In the genomic region with DNA sequence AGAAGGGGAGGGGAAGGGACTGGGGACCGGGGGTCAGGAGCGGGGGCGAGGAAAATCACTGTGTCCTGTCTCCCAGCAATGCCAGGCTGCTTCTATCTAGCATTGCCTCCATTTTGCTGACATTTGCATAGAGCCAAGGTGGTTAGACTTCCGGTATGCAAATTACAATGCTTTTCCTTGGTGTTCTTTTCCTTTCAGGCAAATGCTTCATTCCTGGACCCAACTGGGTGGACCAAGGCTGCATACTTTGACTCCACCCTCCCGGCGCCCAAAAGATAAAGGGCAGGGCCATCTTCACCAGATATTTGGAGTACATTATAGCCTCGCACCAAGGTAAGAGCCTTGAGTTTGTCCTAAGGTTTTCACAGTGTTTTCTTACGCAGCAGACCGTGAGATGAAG, we compare ENCODE assay signal across 24 mouse cellular contexts. TPM values are rescaled to one million over a fixed set of nuclear protein-coding genes. Genes with fewer than 3 reads are reported as not detected.
A peak's percentile ranks its signal among the peaks of the same experiment; 100 is the strongest.
DNase-seq lines count a peak whose midpoint lies in the region; TF ChIP-seq lines count a peak whose summit lies in the region.
"Had no signal": no experiment of that assay in that cellular context is flagged by ENCODE, and none has a peak within 500 bp of the region (broad histone marks: within the 10 kb centered on the region; RNA-seq: fewer than 3 reads in every experiment).

No protein-coding gene starts in this region.

- no peak for TF ChIP-seq CTCF in gastrocnemius, adult 2 months (IDR thresholded peaks at IDR 0.05)
- no peak for TF ChIP-seq CTCF in testis, adult 2 months (IDR thresholded peaks at IDR 0.05; ENCODE audit: control insufficient read depth, insufficient read depth, insufficient replicate concordance, low read depth, low read length)

- peak overlapping the region; percentile 75; the same call in 1 of the 2 replicates for H3K27ac ChIP-seq in gastrocnemius, adult 2 months
- H3K27ac ChIP-seq in testis, adult 2 months (ENCODE audit: control insufficient read depth, insufficient read depth, low read depth, low read length), result no peak overlapping the region
- no peak overlapping the region for H3K27ac ChIP-seq in heart, embryonic 10.5 days
- H3K27ac ChIP-seq: embryonic facial prominence, embryonic 10.5 days; embryonic facial prominence, embryonic 12.5 days; forebrain, embryonic 13.5 days; forebrain, embryonic 15.5 days had no signal

- no peak for DNase-seq in gastrocnemius, adult 2 months
- DNase-seq in gastrocnemius, postnatal 36 days, result no peak
- DNase-seq in testis, postnatal 14 days (ENCODE audit: low spot score), result no peak
- DNase-seq in R1 (ENCODE audit: low read depth, low spot score), result peak; percentile 81
- no peak for DNase-seq in heart, embryonic 10.5 days (ENCODE audit: low spot score)
- DNase-seq in kidney, adult 9 months, result no peak
- DNase-seq: adrenal gland, adult 8-10 months; adrenal gland, postnatal 14 days; adrenal gland, postnatal 36 days; B cell, adult 2 months; cerebellum, adult 11-12 months; cerebellum, adult 2 months; cerebellum, adult 9-10 months; cerebellum, postnatal 10 days; cerebellum, postnatal 25 days; forebrain, postnatal 0 days had no signal

- H3K36me3 ChIP-seq in testis, adult 2 months (ENCODE audit: control insufficient read depth, insufficient read depth, low read length), result no peaks in the 10 kb centered on the region
- 0 out of 2 replicates have a peak, but pooled peaks cover under 1% of the 10 kb centered on the region for H3K36me3 ChIP-seq in heart, embryonic 10.5 days
- H3K36me3 ChIP-seq: embryonic facial prominence, embryonic 12.5 days; forebrain, embryonic 15.5 days; G1E had no signal

- no peaks in the 10 kb centered on the region for H3K9me3 ChIP-seq in heart, embryonic 10.5 days
- H3K9me3 ChIP-seq: embryonic facial prominence, embryonic 10.5 days; embryonic facial prominence, embryonic 12.5 days; forebrain, embryonic 13.5 days; forebrain, embryonic 15.5 days had no signal

- H3K27me3 ChIP-seq in testis, adult 2 months (ENCODE audit: control insufficient read depth, insufficient read depth, low read length), result no peaks in the 10 kb centered on the region
- no peaks in the 10 kb centered on the region for H3K27me3 ChIP-seq in heart, embryonic 10.5 days (ENCODE audit: insufficient read depth, poor library complexity, severe bottlenecking)
- H3K27me3 ChIP-seq: CH12.LX; embryonic facial prominence, embryonic 12.5 days; forebrain, embryonic 13.5 days; forebrain, embryonic 15.5 days; Patski had no signal

- intact Hi-C loops in gastrocnemius, adult 2 months (cut with DNase I), result no loop called here
- intact Hi-C loops in gastrocnemius, postnatal 36 days (cut with DNase I), result no loop called here

- no peak for TF ChIP-seq POLR2A in testis, adult 2 months (IDR thresholded peaks at IDR 0.05; ENCODE audit: control insufficient read depth, low read depth, low read length)

- 79% methylated on average over 9 of the region's 9 CpGs for WGBS in heart, embryonic 10.5 days

- peaks cover 2% of the 10 kb centered on the region; the same call in 1 of the 2 replicates for H3K4me1 ChIP-seq in testis, adult 2 months (ENCODE audit: control insufficient read depth, insufficient read depth, low read length)
- H3K4me1 ChIP-seq in heart, embryonic 10.5 days, result 0 out of 2 replicates have a peak, but pooled peaks cover 4% of the 10 kb centered on the region
- H3K4me1 ChIP-seq: embryonic facial prominence, embryonic 12.5 days; forebrain, embryonic 13.5 days; forebrain, embryonic 15.5 days had no signal

- H3K4me3 ChIP-seq in gastrocnemius, adult 2 months, result no peak overlapping the region
- H3K4me3 ChIP-seq in testis, adult 2 months (ENCODE audit: control insufficient read depth, low read depth, low read length), result peak overlapping the region; percentile 9; the same call in 1 of the 2 replicates
- H3K4me3 ChIP-seq in heart, embryonic 10.5 days, result no peak overlapping the region
- H3K4me3 ChIP-seq: embryonic facial prominence, embryonic 10.5 days; embryonic facial prominence, embryonic 12.5 days; forebrain, embryonic 13.5 days; forebrain, embryonic 15.5 days had no signal

RNA-seq across cellular contexts. Expression of a gene that starts 56.8 kb away (rescaled TPM):
- not detected for total RNA-seq in gastrocnemius, adult 2 months (2021)
- 1 to 10 TPM in 1 of 2 experiments, under 1 TPM in 1; 0.86 to 1.6 TPM for total RNA-seq in gastrocnemius, postnatal 36 days (2021)
- polyA plus RNA-seq in testis, adult 2 months (2012; rRNA removed), result 49.2 and 49.5 TPM in 2 replicates
- polyA plus RNA-seq in heart, embryonic 10.5 days (2016; fragmentation: Nextera tagmentation; extraction: Ambion mirVana), result 411 and 465 TPM in 2 replicates
